Mouse (Mus musculus): Measurements from ENCODE around the gene Gpbar1. TPM values are rescaled to one million over a fixed set of nuclear protein-coding genes. Genes with fewer than 3 reads are reported as not detected.

Gpbar1 gene
- polyA plus RNA-seq (2017; shearing (Covaris generic)) = under 1 TPM in 1 of 2 experiments, not detected in 1; 0.32 TPM

- no peak for ATAC-seq
These were observed at the start of gene Gpbar1 for GRCm38 (mm10) chr1:74278538-74278937. Gene Gpbar1, plus strand, starts transcription at chr1:74278550.

DNA sequence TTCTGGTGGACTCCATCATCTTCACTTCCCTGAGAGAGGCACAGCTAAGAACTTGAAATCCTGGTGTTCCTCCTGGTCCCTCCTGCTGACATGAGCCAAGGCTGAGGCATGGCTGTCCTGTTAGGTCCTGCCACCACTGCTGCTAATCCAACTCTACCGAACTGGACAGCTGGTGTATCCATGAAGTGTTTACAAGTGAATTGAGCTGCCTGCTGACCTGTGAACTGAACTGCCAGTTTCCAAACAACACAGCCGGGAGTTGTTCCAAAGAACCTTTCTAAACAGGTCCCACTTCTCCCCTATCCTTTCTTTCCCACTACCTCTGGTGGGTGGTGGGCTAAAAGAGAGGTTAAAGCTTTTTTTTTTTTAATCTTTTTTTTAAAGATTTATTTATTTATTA is 48.4 kb upstream of the Gpbar1 start:
- no peak for ATAC-seq

- ATAC-seq = no peak
These were observed 47.4 kb upstream of the Gpbar1 start for GRCm38 (mm10) chr1:74230992-74231391.

DNA sequence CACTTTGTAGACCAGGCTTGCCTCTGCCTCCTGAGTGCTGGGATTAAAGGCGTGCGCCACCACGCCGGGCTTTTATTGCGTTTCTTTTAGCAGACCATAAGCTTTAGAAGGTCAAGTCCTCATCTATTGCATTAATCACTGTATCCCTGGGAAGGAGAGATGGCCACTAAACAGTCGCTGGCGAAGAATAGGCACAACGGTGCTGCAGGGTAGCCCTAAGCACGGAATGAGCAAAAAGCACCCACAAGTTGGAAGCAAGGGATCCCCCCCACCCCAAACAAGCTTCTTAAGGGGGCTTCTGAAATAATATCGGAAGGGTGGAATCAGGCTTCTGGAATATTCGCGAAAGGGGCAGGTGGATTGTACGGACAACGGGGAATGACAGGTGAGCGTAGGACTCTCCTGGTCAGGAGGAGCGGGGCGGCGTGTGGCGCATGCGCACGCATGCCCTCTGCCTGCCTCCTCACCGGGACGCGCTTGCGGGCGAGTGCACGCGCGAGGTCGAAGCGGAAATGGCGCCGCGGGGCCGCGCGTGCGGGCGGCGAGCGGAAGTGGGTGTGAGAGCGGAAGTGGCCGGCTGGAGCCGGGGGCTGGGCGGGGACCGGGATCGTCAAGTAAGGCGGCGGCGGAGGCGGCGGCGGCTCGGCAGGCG is 42.3 kb upstream of the Gpbar1 start, which contains the start of gene Arpc2:
TSS of gene Arpc2 (plus strand) at position 147 of the 652 bp plus-strand sequence.
- ATAC-seq = peak; percentile 62

DNA sequence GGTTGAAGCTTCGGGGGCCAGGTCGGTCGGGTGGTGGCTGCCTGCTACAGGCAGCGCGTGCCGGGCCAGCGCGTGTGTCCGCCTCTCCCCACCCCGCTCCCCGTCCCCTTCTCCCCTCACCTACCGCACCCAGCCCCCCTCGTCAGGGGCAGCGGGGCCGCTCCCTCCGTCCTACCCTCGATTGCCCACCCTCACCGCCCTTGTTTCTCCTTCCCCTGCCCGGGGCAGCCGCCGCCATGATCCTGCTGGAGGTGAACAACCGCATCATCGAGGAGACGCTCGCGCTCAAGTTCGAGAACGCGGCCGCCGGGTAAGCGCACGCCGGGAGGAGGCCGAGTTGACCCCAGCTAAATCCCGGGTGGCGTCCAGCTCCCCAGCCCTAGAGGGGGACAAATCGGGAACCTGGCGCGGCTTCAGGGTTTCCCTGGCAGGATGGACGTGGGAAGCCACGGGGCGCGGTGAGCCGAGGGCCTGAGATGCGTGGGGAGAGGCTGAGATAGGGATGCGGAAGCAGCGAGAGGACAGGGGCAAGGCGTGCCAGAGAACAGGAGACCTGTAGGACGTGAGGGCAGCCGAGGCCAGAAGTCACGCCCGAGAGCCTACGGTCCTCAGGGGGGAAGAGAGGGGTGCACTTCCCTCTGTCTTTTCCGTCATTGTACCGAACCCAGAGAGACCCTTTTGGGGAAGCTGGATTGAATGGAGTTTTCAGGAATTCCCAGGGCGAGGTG is 41.6 kb upstream of the Gpbar1 start:
- peak; percentile 37 for ATAC-seq

GRCm38 (mm10) chr1:74237671-74238070 is 40.7 kb upstream of the Gpbar1 start:
- no peak for ATAC-seq

DNA sequence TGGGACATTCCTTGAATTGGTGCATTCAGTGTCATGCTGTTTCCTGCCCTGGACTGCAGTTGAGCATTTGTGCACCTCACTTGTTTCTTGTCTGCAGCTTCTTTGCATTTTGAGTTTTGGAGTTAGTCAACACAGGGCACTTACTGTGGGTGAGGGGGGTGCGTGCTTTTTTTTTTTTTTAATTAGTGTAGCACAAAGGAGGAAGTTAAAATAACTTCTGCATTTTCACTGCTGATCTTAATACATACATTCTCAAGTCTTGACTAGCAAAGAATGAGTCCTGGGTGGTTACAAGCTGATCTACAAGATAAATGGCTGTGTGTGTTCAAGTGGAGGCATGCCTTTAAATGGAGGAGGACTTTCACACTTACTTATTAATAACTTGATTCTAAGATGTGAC is 40.2 kb upstream of the Gpbar1 start:
- peak; percentile 8 for ATAC-seq

- ATAC-seq = peak; percentile 37
These were observed 39.2 kb upstream of the Gpbar1 start for GRCm38 (mm10) chr1:74239162-74239561.

DNA sequence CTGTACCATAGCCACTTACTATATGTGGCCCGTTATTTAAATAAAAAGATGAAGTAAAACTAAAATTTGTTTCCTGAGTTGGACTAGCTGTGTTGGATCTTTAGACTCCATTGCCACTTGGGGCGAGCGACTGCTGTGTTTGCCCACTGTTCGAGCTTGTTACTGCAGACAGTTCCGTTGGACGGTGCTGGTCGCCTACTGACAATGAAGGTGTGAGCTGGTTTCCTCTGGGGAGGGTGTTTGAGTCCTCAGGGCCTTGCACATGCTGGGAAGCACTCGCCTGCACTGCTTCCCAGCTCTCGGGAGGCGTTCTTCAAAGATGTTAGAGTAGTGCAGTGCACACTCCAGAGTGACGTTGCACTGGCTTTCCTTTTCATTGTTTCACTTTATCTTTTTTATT is 38.7 kb upstream of the Gpbar1 start:
- ATAC-seq = no peak

GRCm38 (mm10) chr1:74240311-74240710 is 38.0 kb upstream of the Gpbar1 start:
- ATAC-seq = no peak

- ATAC-seq = no peak
These were observed 37.5 kb upstream of the Gpbar1 start for GRCm38 (mm10) chr1:74240832-74241231.

DNA sequence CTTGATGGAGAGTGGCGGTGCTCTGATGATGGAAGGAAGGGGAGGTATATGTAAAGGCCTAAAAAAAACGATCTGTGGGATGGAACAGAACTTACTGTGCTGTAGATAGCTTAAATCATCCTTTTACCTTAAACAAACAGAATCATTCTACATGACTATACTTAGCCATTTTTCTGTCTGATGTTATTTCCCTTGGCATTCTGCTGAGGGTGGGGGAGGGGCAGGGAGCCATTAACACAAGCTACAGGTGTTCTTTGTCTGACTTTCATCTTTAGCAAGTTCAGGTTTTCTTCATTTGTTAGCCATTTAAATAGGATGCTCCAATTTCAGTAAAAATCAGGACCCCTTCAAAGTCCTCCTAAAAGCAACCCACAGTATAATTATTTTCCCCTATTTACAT is 32.8 kb upstream of the Gpbar1 start:
- no peak for ATAC-seq

GRCm38 (mm10) chr1:74248799-74249198 is 29.6 kb upstream of the Gpbar1 start:
- peak; percentile 97 for ATAC-seq

DNA sequence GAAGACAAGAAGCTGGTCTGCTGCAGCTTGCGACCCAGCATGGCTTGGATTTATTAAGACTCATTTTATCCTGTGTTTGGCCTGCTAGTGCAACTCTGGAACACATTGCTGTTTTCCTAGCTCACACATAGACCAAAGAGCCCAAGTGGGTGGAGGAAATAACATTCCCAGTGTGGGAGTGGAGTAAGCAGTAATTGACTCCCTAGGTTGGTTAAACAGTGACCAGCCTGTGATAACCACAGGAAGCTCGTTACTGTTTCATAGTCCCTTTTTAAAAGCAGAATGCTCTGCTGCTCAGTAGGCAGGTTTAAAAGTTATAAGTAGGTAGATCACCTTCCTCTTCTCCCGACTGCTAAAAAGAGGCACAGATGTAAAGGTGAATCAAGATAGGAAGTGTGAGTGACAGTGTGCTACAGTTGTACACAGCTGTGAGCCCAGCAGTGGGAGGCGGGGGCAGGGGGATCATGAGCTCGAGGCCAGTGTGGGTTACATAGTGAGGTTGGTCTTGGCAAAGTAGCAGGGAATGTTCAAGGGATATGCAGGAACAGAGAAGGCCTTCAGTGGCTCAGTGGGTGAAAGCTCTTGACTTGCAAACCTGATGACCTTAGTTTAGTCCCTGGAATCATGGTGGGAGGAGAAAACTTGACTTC is 28.9 kb upstream of the Gpbar1 start:
- peak; percentile 1 for ATAC-seq

DNA sequence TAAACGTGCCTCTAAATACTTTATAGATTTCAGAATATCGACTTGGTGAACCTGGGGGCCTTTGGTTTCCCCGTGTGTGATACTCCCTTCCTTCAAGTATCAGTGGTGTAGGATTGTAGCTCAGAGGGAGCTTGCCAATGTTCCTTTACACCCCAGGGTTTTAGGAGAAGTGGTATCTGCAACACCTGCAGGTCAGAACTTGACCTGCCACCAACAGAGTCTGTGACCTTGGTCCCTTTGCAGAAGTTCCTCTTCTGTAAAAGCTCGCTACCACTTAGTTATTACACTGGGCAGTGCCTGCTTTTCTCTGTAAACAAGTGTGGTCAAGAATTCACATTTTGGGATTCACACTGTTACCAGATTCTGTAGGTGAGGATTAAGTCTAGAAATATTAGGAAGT is 28.3 kb upstream of the Gpbar1 start:
- ATAC-seq = no peak

DNA sequence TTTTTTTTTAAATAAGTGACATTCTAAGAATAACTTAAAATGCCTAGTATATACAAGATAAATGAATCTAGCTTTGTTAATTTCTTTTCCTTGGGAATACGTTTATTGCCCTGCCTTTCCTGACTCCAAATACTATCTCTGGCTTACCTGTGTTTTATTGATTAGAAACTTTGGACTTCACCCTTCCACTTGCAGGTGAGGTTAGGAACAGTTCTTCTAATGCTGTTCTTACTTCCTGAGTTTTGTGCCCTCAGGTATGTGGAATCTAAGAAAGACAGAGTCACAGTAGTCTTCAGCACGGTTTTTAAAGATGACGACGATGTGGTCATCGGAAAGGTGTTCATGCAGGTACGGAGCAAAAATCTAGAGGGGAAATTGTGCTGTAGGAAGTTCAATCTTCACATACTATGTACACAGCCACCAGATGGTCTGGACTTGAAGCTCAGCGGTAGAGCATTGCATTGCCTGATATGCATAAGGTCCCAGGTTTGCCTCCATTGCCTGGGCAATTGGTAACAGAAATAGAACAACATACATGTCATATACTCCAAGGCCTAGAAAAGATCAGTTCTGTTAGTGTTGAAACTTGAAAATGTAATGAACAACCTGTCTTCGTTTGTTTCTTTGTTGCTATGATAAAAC is 22.5 kb upstream of the Gpbar1 start:
- ATAC-seq = no peak

- no peak for ATAC-seq
These were observed 21.6 kb upstream of the Gpbar1 start for GRCm38 (mm10) chr1:74256782-74257181.

DNA sequence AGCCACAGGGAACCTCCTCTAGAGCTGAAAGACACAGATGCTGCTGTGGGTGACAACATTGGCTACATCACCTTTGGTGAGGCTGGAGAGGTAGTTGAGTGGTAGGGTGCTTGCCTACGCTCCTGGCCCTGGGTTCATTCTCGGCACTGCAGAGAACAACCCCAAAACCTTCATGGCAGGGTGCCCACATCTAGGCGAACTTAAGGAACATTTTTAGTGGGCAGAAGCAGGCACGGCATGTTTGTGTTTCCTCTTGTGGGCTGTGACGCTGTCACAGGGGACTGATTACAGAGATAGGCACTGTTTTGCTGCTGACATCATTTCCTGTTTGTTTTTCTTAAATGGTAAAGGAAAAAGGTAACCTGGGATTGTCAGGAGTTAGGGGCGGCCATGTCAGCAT is 15.8 kb upstream of the Gpbar1 start:
- peak; percentile 74 for ATAC-seq

GRCm38 (mm10) chr1:74268750-74269149 is 9.6 kb upstream of the Gpbar1 start:
- peak; percentile 28 for ATAC-seq

DNA sequence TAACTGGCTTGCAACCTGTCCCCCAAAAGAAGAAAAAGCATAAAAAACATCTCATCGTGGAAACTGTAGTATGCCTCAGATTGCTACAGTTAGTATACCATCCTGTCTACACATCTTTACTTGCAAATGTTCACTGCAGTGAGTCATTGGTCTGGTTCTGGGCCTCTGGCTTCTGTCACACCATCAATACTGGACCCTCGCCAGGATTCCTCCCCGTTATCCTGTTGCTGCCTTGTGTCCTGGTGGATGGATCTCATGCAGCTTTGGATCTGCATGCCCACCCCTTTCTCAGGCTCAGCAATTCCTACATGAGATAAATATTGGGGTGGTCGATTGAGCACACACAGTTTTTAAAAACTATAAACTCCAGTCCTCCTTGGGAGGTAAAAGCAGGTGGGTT is 6.7 kb upstream of the Gpbar1 start:
- ATAC-seq = no peak

GRCm38 (mm10) chr1:74275015-74275414 is 3.3 kb upstream of the Gpbar1 start:
- no peak for ATAC-seq

DNA sequence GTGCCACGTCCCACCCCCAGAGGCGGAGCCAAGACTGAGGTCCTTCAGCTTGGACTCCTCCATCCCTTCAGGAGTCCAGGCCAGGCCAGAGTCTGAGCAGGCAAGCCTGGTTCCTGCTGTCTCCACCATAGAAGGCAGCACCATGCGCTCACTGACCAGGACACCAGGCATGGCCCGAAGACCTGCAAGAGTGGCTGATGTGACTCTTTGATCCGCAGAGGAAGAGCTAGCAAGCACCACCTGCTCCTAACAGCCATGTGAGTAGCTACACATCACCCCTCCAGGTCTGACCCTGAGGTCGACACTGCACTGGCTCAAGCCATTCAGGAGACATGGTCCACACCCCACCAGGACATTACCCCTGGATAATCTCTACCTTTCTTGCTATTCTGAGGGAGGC is 1.3 kb upstream of the Gpbar1 start:
- no peak for ATAC-seq

DNA sequence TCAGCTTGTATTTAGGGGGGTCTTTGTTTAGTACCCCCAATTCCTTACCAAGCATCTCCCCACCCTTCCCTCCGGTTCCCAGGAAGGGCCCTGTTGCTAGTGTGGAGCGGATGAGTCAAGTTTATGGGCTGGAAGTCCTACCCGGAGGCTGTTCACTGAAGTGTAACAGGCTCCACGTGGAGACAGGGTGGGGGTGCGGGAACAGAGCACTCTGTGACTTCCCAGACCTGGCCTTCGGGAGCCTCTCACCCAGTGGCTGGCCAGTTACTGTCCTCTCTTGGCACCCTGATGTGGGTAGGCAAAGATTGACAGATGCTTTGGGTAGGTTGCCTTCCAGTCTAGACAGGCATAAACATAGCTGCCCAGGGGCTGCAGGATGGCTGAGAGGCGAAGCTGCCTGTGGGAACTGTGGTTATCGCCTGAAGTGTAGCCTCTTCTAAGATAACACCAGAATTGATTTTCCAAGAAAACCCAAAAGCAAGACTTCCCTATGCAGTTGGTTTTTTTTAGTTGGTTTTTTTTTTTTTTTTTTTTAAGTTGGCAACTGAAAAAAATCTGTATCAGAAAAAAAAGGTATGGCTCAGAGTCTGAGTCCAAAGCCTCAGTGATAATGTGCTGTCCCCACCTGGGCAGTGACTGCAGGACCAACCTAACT is 340 bp upstream of the Gpbar1 start:
- no peak for ATAC-seq

Data from activated CD4-positive, CD25-positive, alpha-beta regulatory T cell, adult 4 months (primary cell).